Mouse (Mus musculus): ENCODE measurements around the gene Kmt5c. TPM values are rescaled to one million over a fixed set of nuclear protein-coding genes. Genes with fewer than 3 reads are reported as not detected.
A peak's percentile ranks its signal among the peaks of the same experiment; 100 is the strongest.

Gene Kmt5c
- polyA plus RNA-seq, 1 experiment from 2014 or later = 33.6 TPM

DNA sequence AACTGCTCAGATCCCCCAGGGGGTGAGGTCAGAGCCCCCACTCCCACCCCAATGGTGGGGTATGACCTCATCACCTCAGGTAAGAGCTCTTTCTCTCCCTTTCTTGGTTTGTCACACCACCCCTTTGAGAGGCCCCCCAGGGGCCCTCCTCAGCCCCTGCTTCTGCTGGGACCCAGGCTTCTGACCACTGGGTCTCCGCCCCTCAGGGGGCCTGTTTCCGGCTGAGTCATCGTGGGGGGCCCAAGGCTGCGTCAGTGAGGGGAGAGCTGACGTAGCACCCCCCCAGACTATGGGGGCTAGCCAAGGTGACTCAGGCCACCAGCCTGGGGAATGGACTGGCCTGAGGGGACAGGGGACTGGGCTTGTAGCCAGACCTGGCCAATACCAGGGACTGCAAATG is 40.0 kb downstream of the Kmt5c start:
- no peak for DNase-seq
- TF ChIP-seq EP300 (IDR thresholded peaks at IDR 0.05; ENCODE audit: low read depth) (no peak), CTCF (IDR thresholded peaks at IDR 0.05; ENCODE audit: low read depth) (no peak)
- Histone ChIP-seq H3K4me3 (ENCODE audit: low read depth, low read length) (no peak overlapping the region), H3K9me3 (ENCODE audit: low read length) (no peaks in the 10 kb centered on the region), H3K36me3 (replicated peaks; ENCODE audit: insufficient read depth, low read length) (0 out of 2 replicates have a peak, but pooled peaks cover 4% of the 10 kb centered on the region), H3K4me2 (ENCODE audit: low read depth, low read length) (no peak overlapping the region), H3K27me3 (ENCODE audit: insufficient read depth, low read length) (peaks cover 51% of the 10 kb centered on the region), H3K27ac (ENCODE audit: low read depth) (no peak overlapping the region), H3K4me1 (ENCODE audit: insufficient read depth) (peaks cover 9% of the 10 kb centered on the region), H3K9ac (replicated peaks) (no peak overlapping the region)
- no peak for ATAC-seq
- 17% methylated on average over 5 of the region's 5 CpGs for WGBS (ENCODE audit: insufficient replicate concordance)

DNA sequence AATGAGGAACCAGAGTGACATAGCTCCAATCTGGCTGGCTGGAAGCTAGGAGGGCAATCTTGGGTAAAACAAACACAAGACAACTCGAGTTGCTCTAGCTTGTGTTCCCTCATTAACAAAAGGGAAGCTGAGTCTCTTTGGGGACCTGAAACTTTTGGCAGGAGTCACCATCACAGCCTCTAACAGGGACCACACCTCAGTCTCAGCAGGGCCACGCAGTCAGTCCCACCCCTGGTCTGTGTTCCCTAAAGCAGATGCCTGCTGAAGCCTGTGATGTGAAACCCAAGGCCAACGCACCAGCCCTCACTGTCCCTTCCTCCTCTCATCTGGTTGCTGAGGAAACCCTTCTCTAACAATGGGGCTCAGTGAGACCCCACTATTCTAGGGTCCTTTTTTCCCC is 42.2 kb downstream of the Kmt5c start:
- no peak overlapping the region for H3K27ac ChIP-seq (ENCODE audit: low read depth)
- no peak overlapping the region for H3K9ac ChIP-seq (replicated peaks)
- no peak for ATAC-seq
- no peak for DNase-seq
- no peak overlapping the region for H3K4me2 ChIP-seq (ENCODE audit: low read depth, low read length)
- H3K4me3 ChIP-seq (ENCODE audit: low read depth, low read length) = no peak overlapping the region
- no peaks in the 10 kb centered on the region for H3K9me3 ChIP-seq (ENCODE audit: low read length)
- H3K36me3 ChIP-seq (replicated peaks; ENCODE audit: insufficient read depth, low read length) = 0 out of 2 replicates have a peak, but pooled peaks cover 4% of the 10 kb centered on the region
- 44% methylated on average over 3 of the region's 3 CpGs for WGBS (ENCODE audit: insufficient replicate concordance)
- H3K4me1 ChIP-seq (ENCODE audit: insufficient read depth) = peaks cover 5% of the 10 kb centered on the region; the same call in 1 of the 2 replicates
- TF ChIP-seq EP300 (IDR thresholded peaks at IDR 0.05; ENCODE audit: low read depth) = no peak
- no peak for TF ChIP-seq CTCF (IDR thresholded peaks at IDR 0.05; ENCODE audit: low read depth)
- peaks cover 29% of the 10 kb centered on the region for H3K27me3 ChIP-seq (ENCODE audit: insufficient read depth, low read length)

DNA sequence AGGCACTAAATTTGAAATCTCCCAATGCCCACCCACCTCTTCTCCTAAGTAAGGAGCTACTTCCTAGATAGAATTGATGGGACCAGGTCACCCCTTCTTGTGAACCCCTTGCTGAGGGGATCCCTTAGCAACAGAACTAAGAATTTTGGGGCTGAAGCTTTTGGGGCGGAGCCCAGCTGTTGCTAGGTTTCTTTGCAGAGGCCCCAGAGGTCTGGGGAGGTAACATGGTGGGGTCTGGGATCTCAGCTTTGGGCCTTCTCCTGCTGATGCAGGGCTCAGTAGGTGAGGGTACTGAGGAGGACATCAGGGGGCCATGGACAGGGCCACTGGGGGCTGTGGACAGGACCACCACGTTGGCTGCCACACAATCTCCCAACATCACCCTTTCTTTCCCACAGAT is 42.8 kb downstream of the Kmt5c start, which contains the start of the genes Il11 and Tmem190:
Il11 (minus strand) TSS at position 101 of the 400 bp plus-strand sequence.
Tmem190 (plus strand) TSS at position 179 of the 400 bp plus-strand sequence.
- ATAC-seq = no peak
- Histone ChIP-seq H3K9ac (replicated peaks) (no peak within 1 kb of the TSS), H3K27ac (ENCODE audit: low read depth) (no peak within 1 kb of the TSS), H3K4me3 (ENCODE audit: low read depth, low read length) (no peak within 1 kb of the TSS), H3K4me2 (ENCODE audit: low read depth, low read length) (no peak within 1 kb of the TSS), H3K36me3 (replicated peaks; ENCODE audit: insufficient read depth, low read length) (0 out of 2 replicates have a peak, but pooled peaks cover 4% of the 10 kb centered on the region), H3K4me1 (ENCODE audit: insufficient read depth) (0 out of 2 replicates have a peak, but pooled peaks cover 3% of the 10 kb centered on the region), H3K27me3 (ENCODE audit: insufficient read depth, low read length) (peaks cover 23% of the 10 kb centered on the region), H3K9me3 (ENCODE audit: low read length) (no peaks in the 10 kb centered on the region)
- WGBS (ENCODE audit: insufficient replicate concordance) = 59% methylated on average over 2 of the region's 2 CpGs
- DNase-seq = no peak
- no peak for TF ChIP-seq EP300 (IDR thresholded peaks at IDR 0.05; ENCODE audit: low read depth)
- TF ChIP-seq CTCF (IDR thresholded peaks at IDR 0.05; ENCODE audit: low read depth) = no peak

DNA sequence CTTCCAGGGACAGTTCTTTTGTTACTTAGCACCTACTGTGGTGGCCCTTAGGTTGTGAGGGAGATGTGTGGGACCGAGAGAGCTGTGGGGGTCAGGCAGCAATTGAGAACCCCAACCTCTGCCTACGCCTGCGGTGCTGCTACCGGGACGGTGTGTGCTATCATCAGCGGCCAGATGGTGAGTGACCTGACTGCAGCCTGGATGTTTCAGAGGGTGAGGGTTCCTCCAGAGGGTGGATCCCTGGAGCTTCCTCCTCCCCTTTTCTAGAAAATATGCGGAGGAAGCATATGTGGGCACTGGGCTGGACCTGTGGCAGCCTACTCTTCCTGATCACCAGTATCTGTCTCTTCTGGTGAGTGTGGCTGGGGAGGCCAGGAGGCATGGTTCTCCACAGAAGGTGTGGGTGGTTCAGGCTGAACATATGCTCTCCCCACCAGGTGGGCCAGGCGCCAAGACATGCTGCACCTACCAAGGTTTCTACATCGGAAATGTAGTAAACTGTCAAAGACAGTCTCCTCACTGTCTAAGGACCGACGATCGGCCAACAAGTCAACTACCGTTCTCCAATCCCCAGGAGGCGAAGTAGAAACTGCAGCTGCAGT is 43.9 kb downstream of the Kmt5c start:
- peaks cover 13% of the 10 kb centered on the region for H3K27me3 ChIP-seq (ENCODE audit: insufficient read depth, low read length)
- DNase-seq (peak; percentile 33), ATAC-seq (peak; percentile 73)
- no peak overlapping the region for H3K4me3 ChIP-seq (ENCODE audit: low read depth, low read length)
- H3K27ac ChIP-seq (ENCODE audit: low read depth) = no peak overlapping the region
- 52% methylated on average over 14 of the region's 14 CpGs for WGBS (ENCODE audit: insufficient replicate concordance)
- 0 out of 2 replicates have a peak, but pooled peaks cover 4% of the 10 kb centered on the region for H3K36me3 ChIP-seq (replicated peaks; ENCODE audit: insufficient read depth, low read length)
- TF ChIP-seq CTCF (IDR thresholded peaks at IDR 0.05; ENCODE audit: low read depth) = no peak
- no peak for TF ChIP-seq EP300 (IDR thresholded peaks at IDR 0.05; ENCODE audit: low read depth)
- H3K9ac ChIP-seq (replicated peaks) = no peak overlapping the region
- H3K4me2 ChIP-seq (ENCODE audit: low read depth, low read length) = no peak overlapping the region
- H3K4me1 ChIP-seq (ENCODE audit: insufficient read depth) = peaks cover 8% of the 10 kb centered on the region
- H3K9me3 ChIP-seq (ENCODE audit: low read length) = no peaks in the 10 kb centered on the region

DNA sequence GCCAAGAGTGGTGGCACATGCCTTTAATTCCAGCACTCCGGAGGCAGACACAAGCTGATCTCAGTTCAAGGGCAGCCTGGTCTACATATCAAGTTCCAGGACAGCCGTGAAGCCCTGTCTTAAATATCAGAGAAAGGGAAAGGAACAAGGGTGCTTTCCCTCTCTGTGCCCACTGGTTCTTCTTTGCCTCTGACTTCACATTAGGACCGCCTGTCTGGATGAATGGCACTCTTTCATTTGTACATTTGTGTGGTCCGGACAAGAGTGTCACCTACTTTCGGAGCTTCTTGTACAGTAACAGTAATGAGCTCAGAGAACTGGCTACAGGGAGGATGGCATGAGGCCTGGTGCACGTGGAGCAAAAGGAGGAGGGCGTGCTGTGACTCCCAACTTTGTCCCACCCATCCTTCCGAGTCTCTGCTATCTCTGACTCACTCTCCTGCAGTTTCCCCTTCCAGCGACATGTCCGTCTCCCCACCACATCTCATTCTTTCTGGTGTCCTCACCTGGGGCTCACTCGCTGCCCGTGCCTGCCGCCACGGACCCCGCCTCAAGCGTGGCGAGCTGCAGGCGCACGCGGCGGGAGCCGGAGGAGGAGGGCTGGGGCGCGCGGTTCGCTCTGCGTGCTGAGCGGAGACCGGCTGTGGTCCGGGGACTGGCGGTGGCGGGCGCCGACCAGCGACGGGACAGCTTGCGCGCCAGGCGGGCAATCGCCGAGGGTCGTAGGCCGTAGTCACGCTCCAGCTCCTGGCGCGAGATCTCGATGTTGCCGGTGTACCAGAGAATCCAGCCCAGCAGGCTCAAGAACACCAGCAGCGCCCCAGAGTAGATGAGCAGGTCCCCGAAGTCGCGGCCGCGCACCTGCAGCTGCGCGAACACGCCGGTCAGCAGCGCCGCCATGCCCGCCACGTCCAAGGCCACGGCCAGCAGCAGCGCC is 48.9 kb downstream of the Kmt5c start:
- Histone ChIP-seq H3K4me2 (ENCODE audit: low read depth, low read length) (peak overlapping the region; percentile 98), H3K27me3 (ENCODE audit: insufficient read depth, low read length) (no peaks in the 10 kb centered on the region), H3K27ac (ENCODE audit: low read depth) (peak overlapping the region; percentile 78), H3K9ac (replicated peaks) (peak overlapping the region; percentile 85), H3K36me3 (replicated peaks; ENCODE audit: insufficient read depth, low read length) (peaks cover 5% of the 10 kb centered on the region; the same call in 1 of the 2 replicates), H3K4me1 (ENCODE audit: insufficient read depth) (peaks cover 24% of the 10 kb centered on the region), H3K9me3 (ENCODE audit: low read length) (no peaks in the 10 kb centered on the region), H3K4me3 (ENCODE audit: low read depth, low read length) (peak overlapping the region; percentile 73)
- no peak for TF ChIP-seq EP300 (IDR thresholded peaks at IDR 0.05; ENCODE audit: low read depth)
- TF ChIP-seq CTCF (IDR thresholded peaks at IDR 0.05; ENCODE audit: low read depth) = peak; percentile 44
- WGBS (ENCODE audit: insufficient replicate concordance) = 2% methylated on average over 50 of the region's 64 CpGs
- DNase-seq = peak; percentile 70
- peak; percentile 35 for ATAC-seq

DNA sequence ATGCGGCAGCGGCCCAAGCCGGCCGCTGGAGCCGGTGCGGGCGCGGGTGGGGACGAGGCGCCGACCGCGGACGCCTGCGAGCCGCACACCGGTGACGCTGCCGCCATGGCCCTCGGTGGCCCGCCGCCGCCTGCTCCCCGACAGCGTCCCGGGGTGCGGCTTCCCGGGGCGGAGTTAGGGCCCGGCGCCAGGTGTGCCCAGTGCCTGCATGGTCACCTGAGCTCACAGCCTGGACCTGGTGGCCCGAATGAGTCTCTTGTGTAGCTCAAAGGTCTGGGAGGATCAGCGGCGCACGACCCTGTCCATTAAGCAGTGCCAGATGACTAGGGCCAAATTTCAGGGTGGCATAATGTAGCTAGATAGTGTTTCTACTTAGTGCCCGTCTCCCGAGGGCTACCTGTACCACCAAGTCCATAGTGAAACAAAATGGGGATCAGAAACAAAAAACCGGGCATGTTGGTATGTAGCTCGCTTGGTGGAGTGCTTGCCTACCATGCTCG is 49.6 kb downstream of the Kmt5c start, which contains the start of gene Tmem238:
Tmem238 (minus strand) TSS at position 221 of the 500 bp plus-strand sequence.
- ATAC-seq (peak; percentile 50), DNase-seq (peak; percentile 83)
- 10% methylated on average over 33 of the region's 40 CpGs for WGBS (ENCODE audit: insufficient replicate concordance)
- Histone ChIP-seq H3K9me3 (ENCODE audit: low read length) (no peaks in the 10 kb centered on the region), H3K4me3 (ENCODE audit: low read depth, low read length) (peak within 1 kb of the TSS; percentile 73), H3K27ac (ENCODE audit: low read depth) (peak within 1 kb of the TSS; percentile 78), H3K4me2 (ENCODE audit: low read depth, low read length) (peak within 1 kb of the TSS; percentile 98), H3K9ac (replicated peaks) (peak within 1 kb of the TSS; percentile 85), H3K36me3 (replicated peaks; ENCODE audit: insufficient read depth, low read length) (peaks cover 12% of the 10 kb centered on the region), H3K27me3 (ENCODE audit: insufficient read depth, low read length) (no peaks in the 10 kb centered on the region), H3K4me1 (ENCODE audit: insufficient read depth) (peaks cover 28% of the 10 kb centered on the region)
- no peak for TF ChIP-seq CTCF (IDR thresholded peaks at IDR 0.05; ENCODE audit: low read depth)
- no peak for TF ChIP-seq EP300 (IDR thresholded peaks at IDR 0.05; ENCODE audit: low read depth)

All from liver, postnatal 0 days (tissue).